10 mouse cellular contexts compared by ENCODE assay signal in genomic region chr7:5081939-5082338, GRCm38 (mm10). TPM values are rescaled to one million over a fixed set of nuclear protein-coding genes. Genes with fewer than 3 reads are reported as not detected.
A peak's percentile ranks its signal among the peaks of the same experiment; 100 is the strongest.
DNase-seq lines count a peak whose midpoint lies in the region; ATAC-seq lines count a peak whose summit lies in the region.
"Had no signal": no experiment of that assay in that cellular context is flagged by ENCODE, and none has a peak within 500 bp of the region (broad histone marks: within the 10 kb centered on the region; RNA-seq: fewer than 3 reads in every experiment).

No protein-coding gene starts in this region.

- peaks cover 70% of the 10 kb centered on the region for H3K36me3 ChIP-seq in heart, embryonic 13.5 days
- H3K36me3 ChIP-seq in neural tube, embryonic 12.5 days: peaks cover 46% of the 10 kb centered on the region
- H3K36me3 ChIP-seq in liver, embryonic 12.5 days: peaks cover 77% of the 10 kb centered on the region

- no peak for DNase-seq in heart, adult 8-10 months (ENCODE audit: low spot score)
- DNase-seq in neural tube, embryonic 10.5 days (ENCODE audit: extremely low spot score, low spot score): no peak
- peak; percentile 40 for DNase-seq in testis, postnatal 10 days (ENCODE audit: low spot score)
- DNase-seq in left cerebral cortex, postnatal 14 days (ENCODE audit: low spot score in 2 of 2): no peak
- DNase-seq: heart, adult 18-20 months; layer of hippocampus, postnatal 36 days had no signal

- H3K4me2 ChIP-seq in heart, embryonic 13.5 days: peak overlapping the region; percentile 85
- peak overlapping the region; percentile 73 for H3K4me2 ChIP-seq in neural tube, embryonic 12.5 days (replicated peaks)
- peak overlapping the region; percentile 87 for H3K4me2 ChIP-seq in liver, embryonic 12.5 days

- no peak overlapping the region for H3K27ac ChIP-seq in heart, embryonic 13.5 days (replicated peaks)
- H3K27ac ChIP-seq in neural tube, embryonic 12.5 days: no peak overlapping the region
- peak overlapping the region; percentile 97 for H3K27ac ChIP-seq in liver, embryonic 12.5 days

- ATAC-seq in heart, embryonic 13.5 days (ENCODE audit: extremely low read depth, insufficient number of reproducible peaks, low FRiP score, low TSS enrichment): no peak
- ATAC-seq in neural tube, embryonic 12.5 days (ENCODE audit: low FRiP score, low read depth): no peak
- ATAC-seq in liver, embryonic 12.5 days: no peak
- no peak for ATAC-seq in granulocyte monocyte progenitor cell, adult 5-6 weeks (replicated peaks; ENCODE audit: poor library complexity, severe bottlenecking)

- intact Hi-C loops in left cerebral cortex, postnatal 14 days (cut with DNase I): loop anchor here (5.0 kb wide), 2 partner anchors 40 to 1090 kb away; partner anchors contain the start of gene Zfp444

- peak overlapping the region; percentile 97 for H3K9ac ChIP-seq in heart, embryonic 13.5 days
- no peak overlapping the region for H3K9ac ChIP-seq in neural tube, embryonic 12.5 days
- H3K9ac ChIP-seq in liver, embryonic 12.5 days: peak overlapping the region; percentile 98

- WGBS in heart, embryonic 13.5 days: 96% methylated on average over 2 of the region's 2 CpGs
- WGBS in neural tube, embryonic 12.5 days: 97% methylated on average over 2 of the region's 2 CpGs
- WGBS in liver, embryonic 12.5 days (ENCODE audit: insufficient replicate concordance): 89% methylated on average over 2 of the region's 2 CpGs

- H3K4me3 ChIP-seq in heart, embryonic 13.5 days: peak overlapping the region; percentile 96
- no peak overlapping the region for H3K4me3 ChIP-seq in neural tube, embryonic 12.5 days
- H3K4me3 ChIP-seq in liver, embryonic 12.5 days: peak overlapping the region; percentile 99

- H3K9me3 ChIP-seq in heart, embryonic 13.5 days: no peaks in the 10 kb centered on the region
- no peaks in the 10 kb centered on the region for H3K9me3 ChIP-seq in neural tube, embryonic 12.5 days
- no peaks in the 10 kb centered on the region for H3K9me3 ChIP-seq in liver, embryonic 12.5 days (replicated peaks)

- peaks cover 51% of the 10 kb centered on the region for H3K4me1 ChIP-seq in heart, embryonic 13.5 days
- peaks cover 13% of the 10 kb centered on the region for H3K4me1 ChIP-seq in neural tube, embryonic 12.5 days
- peaks cover 80% of the 10 kb centered on the region for H3K4me1 ChIP-seq in liver, embryonic 12.5 days

- H3K27me3 ChIP-seq in heart, embryonic 13.5 days (replicated peaks): no peaks in the 10 kb centered on the region
- H3K27me3 ChIP-seq in neural tube, embryonic 12.5 days (replicated peaks): no peaks in the 10 kb centered on the region
- no peaks in the 10 kb centered on the region for H3K27me3 ChIP-seq in liver, embryonic 12.5 days (replicated peaks)

RNA-seq across cellular contexts. Expression of gene Epn1, which starts 1.9 kb away (rescaled TPM):
- 50.2 and 51.4 TPM in 2 replicates for polyA plus RNA-seq in heart, embryonic 13.5 days (2015; fragmentation: Nextera tagmentation; extraction: Ambion mirVana)
- 100 to 1,000 TPM; 164 to 192 (median 185) TPM for total RNA-seq in heart, adult 8-10 months (2022)
- 73.4 and 80.5 TPM in 2 replicates for polyA plus RNA-seq in neural tube, embryonic 12.5 days (2016; fragmentation: Nextera tagmentation; extraction: Ambion mirVana)
- polyA plus RNA-seq in liver, embryonic 12.5 days (2016; fragmentation: Nextera tagmentation; extraction: Ambion mirVana): 66.2 and 69.1 TPM in 2 replicates
- total RNA-seq in left cerebral cortex, postnatal 14 days (2021): 100 to 1,000 TPM; 429 to 432 TPM
- total RNA-seq in granulocyte monocyte progenitor cell, adult 5-6 weeks (2014; fragmentation: Nextera tagmentation): 56.6 and 57.4 TPM in 2 replicates
- total RNA-seq in granulocyte monocyte progenitor cell, adult 5-6 weeks (2017): 34.4 and 62.6 TPM in 2 replicates

RNA-seq across cellular contexts. Expression of gene U2af2, which starts 20.0 kb away (rescaled TPM):
- polyA plus RNA-seq in heart, embryonic 13.5 days (2015; fragmentation: Nextera tagmentation; extraction: Ambion mirVana): 69.8 and 77.4 TPM in 2 replicates
- total RNA-seq in heart, adult 8-10 months (2022): 10 to 100 TPM; 61.7 to 69.8 (median 64.9) TPM
- polyA plus RNA-seq in neural tube, embryonic 12.5 days (2016; fragmentation: Nextera tagmentation; extraction: Ambion mirVana): 147 and 163 TPM in 2 replicates
- 97.6 and 109 TPM in 2 replicates for polyA plus RNA-seq in liver, embryonic 12.5 days (2016; fragmentation: Nextera tagmentation; extraction: Ambion mirVana)
- total RNA-seq in left cerebral cortex, postnatal 14 days (2021): 100 to 1,000 TPM; 166 to 173 TPM
- 204 and 227 TPM in 2 replicates for total RNA-seq in granulocyte monocyte progenitor cell, adult 5-6 weeks (2014; fragmentation: Nextera tagmentation)
- 253 and 265 TPM in 2 replicates for total RNA-seq in granulocyte monocyte progenitor cell, adult 5-6 weeks (2017)

RNA-seq across cellular contexts. Expression of gene Zfp580, which starts 30.6 kb away (rescaled TPM):
- polyA plus RNA-seq in heart, embryonic 13.5 days (2015; fragmentation: Nextera tagmentation; extraction: Ambion mirVana): 16.4 and 18.7 TPM in 2 replicates
- total RNA-seq in heart, adult 8-10 months (2022): 1 to 10 TPM; 3.2 to 4.4 (median 4.0) TPM
- polyA plus RNA-seq in neural tube, embryonic 12.5 days (2016; fragmentation: Nextera tagmentation; extraction: Ambion mirVana): 53.5 and 56.0 TPM in 2 replicates
- 5.2 and 5.6 TPM in 2 replicates for polyA plus RNA-seq in liver, embryonic 12.5 days (2016; fragmentation: Nextera tagmentation; extraction: Ambion mirVana)
- 10 to 100 TPM; 56.1 to 62.8 TPM for total RNA-seq in left cerebral cortex, postnatal 14 days (2021)
- 1.3 and 7.3 TPM in 2 replicates for total RNA-seq in granulocyte monocyte progenitor cell, adult 5-6 weeks (2014; fragmentation: Nextera tagmentation)
- 1.2 and 1.3 TPM in 2 replicates for total RNA-seq in granulocyte monocyte progenitor cell, adult 5-6 weeks (2017)

RNA-seq across cellular contexts. Expression of gene Rfpl4, which starts 34.8 kb away (rescaled TPM):
- 0.11 TPM in 1 of 2 replicates, not detected in the other for polyA plus RNA-seq in heart, embryonic 13.5 days (2015; fragmentation: Nextera tagmentation; extraction: Ambion mirVana)
- not detected for total RNA-seq in heart, adult 8-10 months (2022)
- 0.18 TPM in 1 of 2 replicates, not detected in the other for polyA plus RNA-seq in neural tube, embryonic 12.5 days (2016; fragmentation: Nextera tagmentation; extraction: Ambion mirVana)
- not detected in 2 replicates for polyA plus RNA-seq in liver, embryonic 12.5 days (2016; fragmentation: Nextera tagmentation; extraction: Ambion mirVana)
- total RNA-seq in left cerebral cortex, postnatal 14 days (2021): not detected
- not detected in 2 replicates for total RNA-seq in granulocyte monocyte progenitor cell, adult 5-6 weeks (2014; fragmentation: Nextera tagmentation)
- not detected in 2 replicates for total RNA-seq in granulocyte monocyte progenitor cell, adult 5-6 weeks (2017)
- total RNA-seq: heart, adult 18-20 months; layer of hippocampus, postnatal 36 days had no signal

RNA-seq across cellular contexts. Expression of gene Zfp784, which starts 43.7 kb away (rescaled TPM):
- 5.4 and 5.7 TPM in 2 replicates for polyA plus RNA-seq in heart, embryonic 13.5 days (2015; fragmentation: Nextera tagmentation; extraction: Ambion mirVana)
- 1 to 10 TPM; 4.9 to 7.4 (median 6.0) TPM for total RNA-seq in heart, adult 8-10 months (2022)
- polyA plus RNA-seq in neural tube, embryonic 12.5 days (2016; fragmentation: Nextera tagmentation; extraction: Ambion mirVana): 4.2 and 5.9 TPM in 2 replicates
- polyA plus RNA-seq in liver, embryonic 12.5 days (2016; fragmentation: Nextera tagmentation; extraction: Ambion mirVana): 1.1 and 1.3 TPM in 2 replicates
- total RNA-seq in left cerebral cortex, postnatal 14 days (2021): 1 to 10 TPM; 5.4 TPM
- 0.28 and 0.54 TPM in 2 replicates for total RNA-seq in granulocyte monocyte progenitor cell, adult 5-6 weeks (2014; fragmentation: Nextera tagmentation)
- 0.98 and 1.1 TPM in 2 replicates for total RNA-seq in granulocyte monocyte progenitor cell, adult 5-6 weeks (2017)

Comparison
In these comparisons a context has a peak if more than half of its experiments do, and no peak if none do; other contexts are left out.
1. RNA of gene Zfp580, which starts 30.6 kb away (total RNA-seq): 56.1 to 62.8 TPM in left cerebral cortex, postnatal 14 days; 3.2 to 4.4 TPM in heart, adult 8-10 months and 1.2 to 7.3 TPM in granulocyte monocyte progenitor cell, adult 5-6 weeks; every median in the first group is over 4 times any median in the second.
2. Peak in every context shown above with its lines, with median percentiles within 50 percentile points of each other: H3K4me2 ChIP-seq.